Comparison of ENCODE assay signal across 14 mouse cellular contexts in genomic region chr5:134895291-134895690, GRCm38 (mm10). TPM values are rescaled to one million over a fixed set of nuclear protein-coding genes. Genes with fewer than 3 reads are reported as not detected.
DNase-seq lines count a peak whose midpoint lies in the region; ATAC-seq and TF ChIP-seq lines count a peak whose summit lies in the region.
"Had no signal": no experiment of that assay in that cellular context is flagged by ENCODE, and none has a peak within 500 bp of the region (broad histone marks: within the 10 kb centered on the region; RNA-seq: fewer than 3 reads in every experiment).

No protein-coding gene starts in this region.

- TF ChIP-seq POLR2A in lung, adult 2 months (IDR thresholded peaks at IDR 0.05; ENCODE audit: borderline replicate concordance, extremely low read depth, low read depth, low read length), result no peak

- peaks cover 15% of the 10 kb centered on the region for H3K4me1 ChIP-seq in lung, adult 2 months (ENCODE audit: control insufficient read depth, insufficient read depth, low read length)
- peaks cover 18% of the 10 kb centered on the region for H3K4me1 ChIP-seq in embryonic facial prominence, embryonic 14.5 days (ENCODE audit: control insufficient read depth, insufficient read depth, low read length)
- H3K4me1 ChIP-seq: megakaryocyte, embryonic 14.5 days had no signal

- H3K36me3 ChIP-seq in embryonic facial prominence, embryonic 14.5 days (ENCODE audit: control insufficient read depth, insufficient read depth, low read length), result no peaks in the 10 kb centered on the region

- DNase-seq in lung, adult 18-20 months, result peak; percentile 37 to 63
- no peak for DNase-seq in lung, adult 2 months
- DNase-seq in embryonic facial prominence, embryonic 14.5 days (ENCODE audit: low spot score), result peak; percentile 84
- DNase-seq in hindlimb bud, embryonic 11.5 days (ENCODE audit: extremely low spot score, low read depth, low spot score), result peak; percentile 44
- DNase-seq in mesoderm, embryonic 11.5 days (ENCODE audit: low read depth, low spot score), result peak; percentile 69
- DNase-seq in layer of hippocampus, postnatal 25 days (ENCODE audit: extremely low spot score in 1 of 2, low spot score in 1 of 2), result no peak
- DNase-seq in thymus, postnatal 14 days, result no peak
- DNase-seq: adrenal gland, postnatal 14 days; thymus, postnatal 25 days had no signal

- no peaks in the 10 kb centered on the region for H3K27me3 ChIP-seq in embryonic facial prominence, embryonic 14.5 days (replicated peaks; ENCODE audit: control insufficient read depth, insufficient read depth, low read length)

- H3K27ac ChIP-seq in embryonic facial prominence, embryonic 14.5 days (replicated peaks; ENCODE audit: low read depth, low read length), result peak overlapping the region; percentile 61
- H3K27ac ChIP-seq: left cerebral cortex, adult 2 months had no signal

- ATAC-seq in embryonic facial prominence, embryonic 14.5 days (ENCODE audit: low read depth), result peak; percentile 78; the same call in 1 of the 2 replicates

- no peak overlapping the region for H3K4me2 ChIP-seq in embryonic facial prominence, embryonic 14.5 days (ENCODE audit: low read depth, low read length)

- TF ChIP-seq CTCF in lung, adult 2 months (IDR thresholded peaks at IDR 0.05; ENCODE audit: insufficient read depth, low read length), result no peak

- 64% methylated on average over 8 of the region's 8 CpGs for WGBS in lung, adult 2 months
- WGBS in embryonic facial prominence, embryonic 14.5 days, result 39% methylated on average over 7 of the region's 8 CpGs

- no peak overlapping the region for H3K9ac ChIP-seq in embryonic facial prominence, embryonic 14.5 days (ENCODE audit: low read depth, low read length)

- no peaks in the 10 kb centered on the region for H3K9me3 ChIP-seq in embryonic facial prominence, embryonic 14.5 days (ENCODE audit: control insufficient read depth, low read length)

- H3K4me3 ChIP-seq in lung, adult 2 months (replicated peaks; ENCODE audit: extremely low read depth, low read depth, low read length), result no peak overlapping the region
- H3K4me3 ChIP-seq in embryonic facial prominence, embryonic 14.5 days (ENCODE audit: low read depth, low read length), result no peak overlapping the region
- H3K4me3 ChIP-seq: left cerebral cortex, adult 2 months; megakaryocyte, embryonic 14.5 days had no signal

RNA-seq across cellular contexts. Expression of gene Tmem270, which starts 11.2 kb away (rescaled TPM):
- polyA plus RNA-seq in lung, adult 2 months (2012; rRNA removed), result not detected in 2 replicates
- not detected in 2 replicates for polyA plus RNA-seq in embryonic facial prominence, embryonic 14.5 days (2014; fragmentation: Nextera tagmentation; extraction: Ambion mirVana)
- total RNA-seq in layer of hippocampus, postnatal 25 days (2021), result not detected
- total RNA-seq: adrenal gland, postnatal 14 days; common myeloid progenitor, adult 5-6 weeks; ES-E14; hematopoietic stem cell, adult 5-6 weeks; left cerebral cortex, adult 2 months had no signal

RNA-seq across cellular contexts. Expression of gene Cldn13, which starts 20.0 kb away (rescaled TPM):
- not detected in 2 replicates for polyA plus RNA-seq in lung, adult 2 months (2012; rRNA removed)
- 0.15 and 0.20 TPM in 2 replicates for polyA plus RNA-seq in embryonic facial prominence, embryonic 14.5 days (2014; fragmentation: Nextera tagmentation; extraction: Ambion mirVana)
- not detected for total RNA-seq in layer of hippocampus, postnatal 25 days (2021)
- total RNA-seq: ES-E14; left cerebral cortex, adult 2 months had no signal

RNA-seq across cellular contexts. Expression of gene Mettl27, which starts 36.9 kb away (rescaled TPM):
- polyA plus RNA-seq in lung, adult 2 months (2012; rRNA removed), result 16.3 and 23.2 TPM in 2 replicates
- polyA plus RNA-seq in embryonic facial prominence, embryonic 14.5 days (2014; fragmentation: Nextera tagmentation; extraction: Ambion mirVana), result 10.6 and 18.2 TPM in 2 replicates
- total RNA-seq in layer of hippocampus, postnatal 25 days (2021), result 1 to 10 TPM; 9.2 to 9.3 TPM

RNA-seq across cellular contexts. Expression of gene Cldn4, which starts 51.4 kb away (rescaled TPM):
- polyA plus RNA-seq in lung, adult 2 months (2012; rRNA removed), result 9.2 and 18.9 TPM in 2 replicates
- polyA plus RNA-seq in embryonic facial prominence, embryonic 14.5 days (2014; fragmentation: Nextera tagmentation; extraction: Ambion mirVana), result 27.0 and 30.6 TPM in 2 replicates
- not detected for total RNA-seq in layer of hippocampus, postnatal 25 days (2021)
- total RNA-seq: adrenal gland, postnatal 14 days; common myeloid progenitor, adult 5-6 weeks; hematopoietic stem cell, adult 5-6 weeks; left cerebral cortex, adult 2 months had no signal

Comparison
In these comparisons a context has a peak if more than half of its experiments do, and no peak if none do; other contexts are left out.
1. DNase-seq: peak in lung, adult 18-20 months (2 of 2), embryonic facial prominence, embryonic 14.5 days (single experiment), hindlimb bud, embryonic 11.5 days (single experiment) and mesoderm, embryonic 11.5 days (single experiment); none in lung, adult 2 months (single experiment), layer of hippocampus, postnatal 25 days (0 of 2) and thymus, postnatal 14 days (single experiment).